Mouse (Mus musculus) midbrain, embryonic 16.5 days (tissue): ENCODE measurements at regions not wholly inside any gene's neighbourhood (a gene's known extent, or its start where the extent isn't known, plus 50 kb on each side); places are given as distances from the start of the nearest gene placed in this dataset.

Source experiments
- ATAC-seq: fragments of 200-750 bp; cut with Nextera tagmentation; 2 replicates; pipeline ENCODE4 v1.8.0; 2017; ENCODE audit warnings: moderate TSS enrichment
- H3K27ac ChIP-seq: fragments of 300-500 bp; sonication (generic); 2 replicates; pipeline ENCODE4 v1.5.1; 2014; ENCODE audit warnings: mild to moderate bottlenecking, low read length, mixed read lengths
- H3K27me3 ChIP-seq: fragments of 300-500 bp; sonication (generic); 2 replicates; pipeline ENCODE4 v1.6.1; 2014; ENCODE audit warnings: low read depth, low read length, mixed read lengths; ENCODE audit not compliant: control insufficient read depth, insufficient read depth
- H3K36me3 ChIP-seq: fragments of 300-500 bp; sonication (generic); 2 replicates; pipeline ENCODE4 v1.6.1; 2014; ENCODE audit warnings: mild to moderate bottlenecking, low read length, moderate library complexity, mixed read lengths; ENCODE audit not compliant: control insufficient read depth, insufficient read depth
- H3K4me1 ChIP-seq: fragments of 300-500 bp; sonication (generic); 2 replicates; pipeline ENCODE4 v1.6.1; 2014; ENCODE audit warnings: mild to moderate bottlenecking, low read length, mixed read lengths; ENCODE audit not compliant: control insufficient read depth, insufficient read depth
- H3K4me2 ChIP-seq: fragments of 300-500 bp; sonication (generic); 2 replicates; pipeline ENCODE4 v1.6.1; 2014; ENCODE audit warnings: mild to moderate bottlenecking, low read length, mixed read lengths
- H3K4me3 ChIP-seq: fragments of 300-500 bp; sonication (generic); 2 replicates; pipeline ENCODE4 v1.5.1; 2014; ENCODE audit warnings: low read depth, mild to moderate bottlenecking, low read length, moderate library complexity, mixed read lengths
- H3K9ac ChIP-seq: fragments of 300-500 bp; sonication (generic); 2 replicates; pipeline ENCODE4 v1.6.1; 2014; ENCODE audit warnings: low read depth, low read length, mixed read lengths
- H3K9me3 ChIP-seq: fragments of 300-500 bp; sonication (generic); replicated peaks from 2 replicates; pipeline ENCODE4 v1.6.1; 2014; ENCODE audit warnings: mild to moderate bottlenecking, low read length, mixed read lengths; ENCODE audit not compliant: control insufficient read depth, poor library complexity, severe bottlenecking
- WGBS: fragments of 180-500 bp; shearing (Covaris S2); extraction: QIAGEN DNeasy Blood & Tissue Kit; methylation state at CpG from one replicate; pipeline ENCODE4 v1.1.7; 2014; 5-methylcytosine and 5-hydroxymethylcytosine counted together

DNA sequence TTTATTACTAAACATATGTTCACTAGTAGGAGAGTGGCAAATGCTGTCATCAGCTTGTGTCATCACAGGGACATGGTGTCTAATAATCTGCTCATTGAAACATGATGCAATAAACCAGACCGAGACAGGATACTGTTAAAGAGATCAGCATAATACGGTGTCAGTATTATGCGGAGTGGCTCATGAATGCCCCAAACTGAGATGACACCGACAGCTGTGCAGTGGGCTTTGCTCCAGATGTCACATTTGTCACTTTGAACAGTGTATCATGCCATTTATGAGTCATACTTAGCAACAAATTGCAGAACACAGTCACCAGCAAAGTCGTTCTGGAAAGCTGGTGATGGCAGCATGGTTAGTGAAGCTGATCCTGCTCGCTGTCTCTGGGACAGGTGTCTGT lies 527.2 kb downstream of the Triml1 start:
- H3K27ac ChIP-seq = no peak overlapping the region
- H3K4me3 ChIP-seq = no peak overlapping the region
- H3K4me2 ChIP-seq = no peak overlapping the region
- H3K9me3 ChIP-seq = no peaks in the 10 kb centered on the region
- no peak for ATAC-seq
- WGBS = 71% methylated on average over 6 of the region's 6 CpGs
- H3K4me1 ChIP-seq = no peaks in the 10 kb centered on the region
- H3K27me3 ChIP-seq = no peaks in the 10 kb centered on the region
- H3K36me3 ChIP-seq = no peaks in the 10 kb centered on the region
- H3K9ac ChIP-seq = no peak overlapping the region

DNA sequence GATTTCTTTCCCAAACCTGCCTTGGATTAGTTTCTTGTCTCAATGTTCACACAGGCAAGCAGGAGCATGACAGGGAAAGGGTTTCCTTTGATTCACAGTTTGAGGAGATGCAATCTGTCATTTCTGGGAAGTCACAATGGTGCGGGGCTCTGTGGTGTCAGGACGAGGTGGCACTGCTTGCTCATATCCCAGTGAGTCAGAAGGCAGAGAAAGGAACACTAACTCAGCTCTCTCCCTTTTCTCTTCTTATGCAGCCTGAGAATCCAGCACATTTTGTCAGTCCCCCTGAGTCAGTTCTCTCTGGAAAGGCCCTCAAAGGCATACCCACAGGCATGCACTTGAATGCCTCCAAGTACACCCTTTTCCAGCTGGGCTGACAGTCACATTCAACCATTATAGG lies 544.6 kb downstream of the Triml1 start:
- no peaks in the 10 kb centered on the region for H3K27me3 ChIP-seq
- H3K36me3 ChIP-seq = no peaks in the 10 kb centered on the region
- no peak overlapping the region for H3K4me2 ChIP-seq
- H3K9ac ChIP-seq = no peak overlapping the region
- WGBS = 73% methylated on average over 2 of the region's 2 CpGs
- H3K4me3 ChIP-seq = no peak overlapping the region
- peak; percentile 28; the same call in 1 of the 2 replicates for ATAC-seq
- H3K4me1 ChIP-seq = no peaks in the 10 kb centered on the region
- no peak overlapping the region for H3K27ac ChIP-seq
- no peaks in the 10 kb centered on the region for H3K9me3 ChIP-seq
